Mouse (Mus musculus): ENCODE results near the gene Fbl.
"Not testable (repeated sequence)": the region's sequence is repeated elsewhere in the genome, so short reads cannot be mapped to it uniquely, and the experiment has no call there.

- TF ChIP-seq FLI1 (IDR thresholded peaks at IDR 0.05; ENCODE audit: low read length); GATA1 (IDR thresholded peaks at IDR 0.05; ENCODE audit: borderline replicate concordance, low read length): not testable (repeated sequence)
These were observed 46.4 kb downstream of the Fbl start for GRCm38 (mm10) chr7:28215950-28216349.
